In genomic region chr12:106008348-106009050, GRCm38 (mm10) we compare ENCODE assay signal across 9 mouse cellular contexts. TPM values are rescaled to one million over a fixed set of nuclear protein-coding genes. Genes with fewer than 3 reads are reported as not detected.
DNase-seq lines count a peak whose midpoint lies in the region; ATAC-seq lines count a peak whose summit lies in the region.
"Had no signal": no experiment of that assay in that cellular context is flagged by ENCODE, and none has a peak within 500 bp of the region (broad histone marks: within the 10 kb centered on the region; RNA-seq: fewer than 3 reads in every experiment).

No protein-coding gene starts in this region.

- H3K9ac ChIP-seq in heart, embryonic 13.5 days: no peak overlapping the region
- no peak overlapping the region for H3K9ac ChIP-seq in kidney, embryonic 14.5 days (ENCODE audit: low read depth, low read length)
- H3K9ac ChIP-seq: liver, postnatal 0 days had no signal

- H3K4me2 ChIP-seq in heart, embryonic 13.5 days: peak overlapping the region; percentile 35
- no peak overlapping the region for H3K4me2 ChIP-seq in kidney, embryonic 14.5 days (replicated peaks; ENCODE audit: low read depth, low read length)

- H3K4me3 ChIP-seq in megakaryocyte, embryonic 14.5 days (replicated peaks): peak overlapping the region; percentile 44
- H3K4me3 ChIP-seq in heart, embryonic 13.5 days: no peak overlapping the region
- H3K4me3 ChIP-seq in kidney, embryonic 14.5 days (ENCODE audit: low read length): no peak overlapping the region

- H3K27ac ChIP-seq in heart, embryonic 13.5 days (replicated peaks): peak overlapping the region; percentile 55
- H3K27ac ChIP-seq in kidney, embryonic 14.5 days (ENCODE audit: low read depth, low read length): no peak overlapping the region

- no peaks in the 10 kb centered on the region for H3K9me3 ChIP-seq in megakaryocyte, embryonic 14.5 days
- no peaks in the 10 kb centered on the region for H3K9me3 ChIP-seq in heart, embryonic 13.5 days
- H3K9me3 ChIP-seq in kidney, embryonic 14.5 days (ENCODE audit: control insufficient read depth, low read length): peaks cover 3% of the 10 kb centered on the region; the same call in 1 of the 2 replicates

- no peak for ATAC-seq in megakaryocyte, adult 5-6 weeks (ENCODE audit: poor library complexity, severe bottlenecking)
- ATAC-seq in heart, embryonic 13.5 days (ENCODE audit: extremely low read depth, insufficient number of reproducible peaks, low FRiP score, low TSS enrichment): no peak
- no peak for ATAC-seq in kidney, embryonic 14.5 days (ENCODE audit: low FRiP score, low TSS enrichment)
- ATAC-seq: liver, postnatal 0 days had no signal

- H3K27me3 ChIP-seq in megakaryocyte, embryonic 14.5 days (replicated peaks): peaks cover 2% of the 10 kb centered on the region
- H3K27me3 ChIP-seq in heart, embryonic 13.5 days (replicated peaks): no peaks in the 10 kb centered on the region
- no peaks in the 10 kb centered on the region for H3K27me3 ChIP-seq in kidney, embryonic 14.5 days (ENCODE audit: control insufficient read depth, insufficient read depth, low read length)

- peak; percentile 72 to 73 for DNase-seq in layer of hippocampus, postnatal 36 days
- peak; percentile 85 for DNase-seq in testis, postnatal 14 days (ENCODE audit: low spot score)
- DNase-seq in kidney, adult 11 months: no peak
- no peak for DNase-seq in lung, postnatal 36 days
- DNase-seq: liver, postnatal 0 days had no signal

- 50% methylated on average over 22 of the region's 22 CpGs for WGBS in heart, embryonic 13.5 days
- 83% methylated on average over 22 of the region's 22 CpGs for WGBS in kidney, embryonic 14.5 days

- peaks cover 4% of the 10 kb centered on the region for H3K36me3 ChIP-seq in megakaryocyte, embryonic 14.5 days (replicated peaks; ENCODE audit: low read length)
- 0 out of 2 replicates have a peak, but pooled peaks cover under 1% of the 10 kb centered on the region for H3K36me3 ChIP-seq in heart, embryonic 13.5 days
- no peaks in the 10 kb centered on the region for H3K36me3 ChIP-seq in kidney, embryonic 14.5 days (ENCODE audit: control insufficient read depth, insufficient read depth, low read length)

- H3K4me1 ChIP-seq in megakaryocyte, embryonic 14.5 days: peaks cover 62% of the 10 kb centered on the region
- peaks cover 26% of the 10 kb centered on the region for H3K4me1 ChIP-seq in heart, embryonic 13.5 days
- 0 out of 2 replicates have a peak, but pooled peaks cover 3% of the 10 kb centered on the region for H3K4me1 ChIP-seq in kidney, embryonic 14.5 days (ENCODE audit: control insufficient read depth, insufficient read depth, low read length)

RNA-seq across cellular contexts. Expression of gene Vrk1, which starts 1.5 kb away (rescaled TPM):
- 1.4 and 16.6 TPM in 2 replicates for polyA plus RNA-seq in megakaryocyte, embryonic 14.5 days (2012; ENCODE audit: insufficient read depth, low replicate concordance)
- 133 and 142 TPM in 2 replicates for total RNA-seq in megakaryocyte, adult 5-6 weeks (2015)
- 184 and 208 TPM in 2 replicates for total RNA-seq in megakaryocyte, adult 5-6 weeks (2017)
- 41.4 and 43.7 TPM in 2 replicates for polyA plus RNA-seq in heart, embryonic 13.5 days (2015; fragmentation: Nextera tagmentation; extraction: Ambion mirVana)
- total RNA-seq in layer of hippocampus, postnatal 36 days (2021): 10 to 100 TPM; 14.9 to 17.3 TPM
- 79.0 and 84.8 TPM in 2 replicates for polyA plus RNA-seq in kidney, embryonic 14.5 days (2014; fragmentation: Nextera tagmentation; extraction: Ambion mirVana)

Comparison
In these comparisons a context has a peak if more than half of its experiments do, and no peak if none do; other contexts are left out.
1. DNase-seq: peak in layer of hippocampus, postnatal 36 days (2 of 2) and testis, postnatal 14 days (single experiment); none in kidney, adult 11 months (single experiment) and lung, postnatal 36 days (single experiment).